Mouse (Mus musculus): ENCODE data around the gene Fgr. TPM values are rescaled to one million over a fixed set of nuclear protein-coding genes. Genes with fewer than 3 reads are reported as not detected.
A peak's percentile ranks its signal among the peaks of the same experiment; 100 is the strongest.

Fgr gene
- polyA plus RNA-seq, 1 experiment from 2014 or later: 0.23 TPM

- no peak for ATAC-seq
- H3K9ac ChIP-seq (ENCODE audit: low read length): peak overlapping the region; percentile 73
- peak overlapping the region; percentile 48; the same call in 1 of the 2 replicates for H3K27ac ChIP-seq (ENCODE audit: low read depth, low read length)
- H3K27me3 ChIP-seq (replicated peaks; ENCODE audit: control insufficient read depth, insufficient read depth, low read length): 0 out of 2 replicates have a peak, but pooled peaks cover 19% of the 10 kb centered on the region
- peak overlapping the region; percentile 100 for H3K4me2 ChIP-seq (ENCODE audit: low read length)
- WGBS: under 1% methylated on average over 57 of the region's 77 CpGs
- H3K9me3 ChIP-seq (replicated peaks; ENCODE audit: control insufficient read depth, low read length): no peaks in the 10 kb centered on the region
- H3K4me3 ChIP-seq (ENCODE audit: low read depth, low read length): peak overlapping the region; percentile 49
- peaks cover 53% of the 10 kb centered on the region for H3K4me1 ChIP-seq (ENCODE audit: control insufficient read depth, insufficient read depth, low read length)
- H3K36me3 ChIP-seq (ENCODE audit: control insufficient read depth, insufficient read depth, low read length): 0 out of 2 replicates have a peak, but pooled peaks cover 4% of the 10 kb centered on the region
- DNase-seq (ENCODE audit: low spot score): no peak
Measured at GRCm38 (mm10) chr4:133039116-133039819, 65.4 kb downstream of the Fgr start.

GRCm38 (mm10) chr4:133039832-133040231, 65.9 kb downstream of the Fgr start:
- Histone ChIP-seq H3K27me3 (replicated peaks; ENCODE audit: control insufficient read depth, insufficient read depth, low read length) (0 out of 2 replicates have a peak, but pooled peaks cover 19% of the 10 kb centered on the region), H3K4me3 (ENCODE audit: low read depth, low read length) (peak overlapping the region; percentile 49; the same call in 1 of the 2 replicates)
- ATAC-seq: no peak

GRCm38 (mm10) chr4:133040241-133040904, 66.5 kb downstream of the Fgr start:
- peak overlapping the region; percentile 100; the same call in 1 of the 2 replicates for H3K4me2 ChIP-seq (ENCODE audit: low read length)

More at GRCm38 (mm10) chr4:133039832-133040231, 65.9 kb downstream of the Fgr start:
- peaks cover 58% of the 10 kb centered on the region for H3K4me1 ChIP-seq (ENCODE audit: control insufficient read depth, insufficient read depth, low read length)
- 0 out of 2 replicates have a peak overlapping the region, but pooled peaks have one; percentile 5 for H3K9ac ChIP-seq (ENCODE audit: low read length)
- H3K4me2 ChIP-seq (ENCODE audit: low read length): peak overlapping the region; percentile 100
- H3K36me3 ChIP-seq (ENCODE audit: control insufficient read depth, insufficient read depth, low read length): 0 out of 2 replicates have a peak, but pooled peaks cover 4% of the 10 kb centered on the region
- no peak for DNase-seq (ENCODE audit: low spot score)
- H3K27ac ChIP-seq (ENCODE audit: low read depth, low read length): 0 out of 2 replicates have a peak overlapping the region, but pooled peaks have one; percentile 48
- H3K9me3 ChIP-seq (replicated peaks; ENCODE audit: control insufficient read depth, low read length): no peaks in the 10 kb centered on the region
- WGBS: 8% methylated on average over 18 of the region's 18 CpGs

DNA sequence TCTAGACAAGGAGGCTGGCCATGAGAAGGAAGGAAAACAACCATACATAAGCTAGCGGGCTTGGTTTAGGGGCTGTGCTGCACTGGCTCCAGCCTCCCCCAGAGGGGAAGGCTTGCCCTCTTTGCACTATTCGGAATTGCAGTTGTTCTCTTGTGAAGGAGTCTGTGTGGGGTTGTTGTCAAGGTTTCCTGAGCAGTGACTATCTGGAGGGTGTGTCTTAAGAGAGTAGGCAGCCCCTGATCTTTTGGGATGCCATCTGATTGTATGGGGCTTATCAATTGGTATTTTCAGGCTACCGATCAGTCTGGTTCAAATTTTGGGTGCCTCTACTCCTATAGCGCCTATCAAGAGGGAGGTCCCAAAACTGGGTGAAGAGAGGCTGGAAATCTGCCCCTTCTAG, 68.3 kb downstream of the Fgr start:
- Histone ChIP-seq H3K27me3 (replicated peaks; ENCODE audit: control insufficient read depth, insufficient read depth, low read length) (0 out of 2 replicates have a peak, but pooled peaks cover 16% of the 10 kb centered on the region), H3K9me3 (replicated peaks; ENCODE audit: control insufficient read depth, low read length) (no peaks in the 10 kb centered on the region), H3K4me1 (ENCODE audit: control insufficient read depth, insufficient read depth, low read length) (peaks cover 81% of the 10 kb centered on the region), H3K4me3 (ENCODE audit: low read depth, low read length) (no peak overlapping the region), H3K36me3 (ENCODE audit: control insufficient read depth, insufficient read depth, low read length) (no peaks in the 10 kb centered on the region), H3K27ac (ENCODE audit: low read depth, low read length) (peak overlapping the region; percentile 85), H3K4me2 (ENCODE audit: low read length) (peak overlapping the region; percentile 42), H3K9ac (ENCODE audit: low read length) (peak overlapping the region; percentile 25)
- WGBS: 51% methylated on average over 4 of the region's 4 CpGs
- ATAC-seq: no peak
- DNase-seq (ENCODE audit: low spot score): no peak

More at GRCm38 (mm10) chr4:133040241-133040904, 66.5 kb downstream of the Fgr start:
- H3K27me3 ChIP-seq (replicated peaks; ENCODE audit: control insufficient read depth, insufficient read depth, low read length): 0 out of 2 replicates have a peak, but pooled peaks cover 19% of the 10 kb centered on the region
- peaks cover 63% of the 10 kb centered on the region for H3K4me1 ChIP-seq (ENCODE audit: control insufficient read depth, insufficient read depth, low read length)
- no peaks in the 10 kb centered on the region for H3K9me3 ChIP-seq (replicated peaks; ENCODE audit: control insufficient read depth, low read length)
- WGBS: 38% methylated on average over 14 of the region's 14 CpGs
- no peak for ATAC-seq
- no peak overlapping the region for H3K27ac ChIP-seq (ENCODE audit: low read depth, low read length)
- H3K36me3 ChIP-seq (ENCODE audit: control insufficient read depth, insufficient read depth, low read length): 0 out of 2 replicates have a peak, but pooled peaks cover under 1% of the 10 kb centered on the region
- H3K4me3 ChIP-seq (ENCODE audit: low read depth, low read length): no peak overlapping the region
- 0 out of 2 replicates have a peak overlapping the region, but pooled peaks have one; percentile 5 for H3K9ac ChIP-seq (ENCODE audit: low read length)
- DNase-seq (ENCODE audit: low spot score): no peak

DNA sequence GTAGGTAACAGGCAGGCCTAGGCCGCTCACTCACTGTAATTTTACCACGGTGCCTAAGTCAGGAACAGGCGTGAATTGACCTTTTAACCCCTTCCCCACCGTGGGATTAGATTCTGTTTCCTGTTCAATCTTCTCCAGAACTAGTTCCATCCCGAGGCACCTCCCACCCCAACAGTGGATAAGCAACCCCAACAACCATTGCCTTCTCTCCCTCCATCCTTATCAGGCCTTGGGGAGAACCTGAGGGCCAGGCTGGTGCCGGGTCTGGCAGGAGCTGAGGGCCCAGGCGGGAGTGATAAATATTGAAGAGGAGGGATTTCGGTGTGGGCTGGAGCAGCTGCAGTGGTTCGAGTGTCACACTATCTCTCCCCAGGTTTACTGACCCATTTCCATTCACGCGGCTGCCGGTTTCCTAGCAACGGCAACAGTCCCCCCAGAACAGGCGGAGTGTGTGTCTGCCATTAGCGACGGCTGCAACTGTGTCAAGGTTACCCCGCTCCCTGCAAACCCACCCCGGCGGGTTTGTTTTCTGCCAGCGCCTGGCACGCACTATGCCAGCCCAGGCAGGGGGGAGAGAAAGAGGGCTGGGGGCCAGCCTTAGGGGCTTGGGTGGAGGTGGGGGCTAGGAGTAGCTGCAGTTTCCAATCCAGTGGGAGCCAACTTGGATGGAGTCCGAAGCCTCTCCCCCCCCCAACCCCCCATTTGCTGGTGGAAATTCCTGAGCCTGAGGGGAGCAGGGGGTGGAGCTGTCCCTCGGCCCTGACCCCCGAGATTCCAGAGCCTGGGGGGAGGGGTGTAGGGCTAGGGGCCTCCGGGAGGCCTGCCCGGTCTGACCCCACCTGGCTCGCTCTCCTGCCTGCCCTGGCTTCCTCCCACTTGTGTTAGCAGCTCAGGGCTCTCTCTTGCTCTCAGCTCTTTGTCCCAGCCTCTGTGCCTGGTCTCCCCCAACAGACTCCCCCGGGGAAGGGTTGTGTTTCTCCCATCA, 69.0 kb downstream of the Fgr start:
- Histone ChIP-seq H3K9ac (ENCODE audit: low read length) (peak overlapping the region; percentile 52), H3K27me3 (replicated peaks; ENCODE audit: control insufficient read depth, insufficient read depth, low read length) (0 out of 2 replicates have a peak, but pooled peaks cover 13% of the 10 kb centered on the region), H3K9me3 (replicated peaks; ENCODE audit: control insufficient read depth, low read length) (no peaks in the 10 kb centered on the region), H3K27ac (ENCODE audit: low read depth, low read length) (peak overlapping the region; percentile 85), H3K4me1 (ENCODE audit: control insufficient read depth, insufficient read depth, low read length) (peaks cover 85% of the 10 kb centered on the region), H3K4me3 (ENCODE audit: low read depth, low read length) (peak overlapping the region; percentile 3), H3K4me2 (ENCODE audit: low read length) (peak overlapping the region; percentile 42), H3K36me3 (ENCODE audit: control insufficient read depth, insufficient read depth, low read length) (no peaks in the 10 kb centered on the region)
- ATAC-seq: peak; percentile 79
- peak; percentile 92 for DNase-seq (ENCODE audit: low spot score)
- 5% methylated on average over 28 of the region's 28 CpGs for WGBS

DNA sequence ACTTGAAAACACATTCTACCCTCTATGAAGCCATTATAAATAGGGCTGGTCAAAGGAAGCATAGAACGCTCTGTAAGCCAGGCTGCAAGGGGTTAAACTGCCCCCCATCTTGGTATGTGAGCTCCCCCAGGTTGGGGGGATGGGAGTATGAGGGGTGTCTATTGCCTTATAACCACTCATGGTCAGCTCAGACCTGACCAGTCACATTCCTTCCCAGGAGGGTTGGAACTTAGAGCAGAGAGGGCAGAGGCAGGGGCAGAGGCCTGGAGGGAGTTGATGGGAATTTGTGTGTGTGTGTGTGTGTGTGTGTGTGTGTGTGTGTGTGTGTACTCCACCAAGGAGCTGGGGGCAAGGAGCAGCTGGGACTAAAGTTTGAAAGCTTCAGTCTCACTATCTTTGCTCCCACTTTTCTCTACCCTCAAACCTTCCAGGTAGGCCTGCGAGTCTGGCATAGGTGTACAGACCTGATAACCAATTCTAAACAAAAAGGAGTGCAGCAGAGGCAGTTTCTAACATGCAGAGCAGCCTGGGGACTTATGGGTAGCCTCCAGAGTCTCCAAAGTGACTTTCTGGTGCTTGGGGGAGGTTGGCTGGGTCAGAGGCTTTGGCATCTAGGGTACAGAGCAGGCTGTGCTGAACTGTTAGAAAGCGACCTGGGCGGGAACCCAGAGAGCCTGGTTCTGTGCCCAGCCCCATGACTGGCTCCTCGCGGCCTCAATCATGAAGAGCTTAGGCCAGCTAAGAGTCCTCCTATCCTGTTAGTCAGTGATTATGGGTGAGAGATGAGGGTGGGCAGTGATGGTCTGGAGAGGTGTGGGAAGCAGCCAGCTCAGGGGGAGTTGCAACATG, 70.1 kb downstream of the Fgr start:
- Histone ChIP-seq H3K27ac (ENCODE audit: low read depth, low read length) (peak overlapping the region; percentile 85; the same call in 1 of the 2 replicates), H3K27me3 (replicated peaks; ENCODE audit: control insufficient read depth, insufficient read depth, low read length) (0 out of 2 replicates have a peak, but pooled peaks cover 8% of the 10 kb centered on the region), H3K4me2 (ENCODE audit: low read length) (peak overlapping the region; percentile 42; the same call in 1 of the 2 replicates), H3K4me1 (ENCODE audit: control insufficient read depth, insufficient read depth, low read length) (peaks cover 87% of the 10 kb centered on the region), H3K4me3 (ENCODE audit: low read depth, low read length) (no peak overlapping the region), H3K36me3 (ENCODE audit: control insufficient read depth, insufficient read depth, low read length) (no peaks in the 10 kb centered on the region), H3K9ac (ENCODE audit: low read length) (no peak overlapping the region), H3K9me3 (replicated peaks; ENCODE audit: control insufficient read depth, low read length) (no peaks in the 10 kb centered on the region)
- DNase-seq (ENCODE audit: low spot score) (no peak), ATAC-seq (no peak)
- WGBS: 47% methylated on average over 6 of the region's 6 CpGs

DNA sequence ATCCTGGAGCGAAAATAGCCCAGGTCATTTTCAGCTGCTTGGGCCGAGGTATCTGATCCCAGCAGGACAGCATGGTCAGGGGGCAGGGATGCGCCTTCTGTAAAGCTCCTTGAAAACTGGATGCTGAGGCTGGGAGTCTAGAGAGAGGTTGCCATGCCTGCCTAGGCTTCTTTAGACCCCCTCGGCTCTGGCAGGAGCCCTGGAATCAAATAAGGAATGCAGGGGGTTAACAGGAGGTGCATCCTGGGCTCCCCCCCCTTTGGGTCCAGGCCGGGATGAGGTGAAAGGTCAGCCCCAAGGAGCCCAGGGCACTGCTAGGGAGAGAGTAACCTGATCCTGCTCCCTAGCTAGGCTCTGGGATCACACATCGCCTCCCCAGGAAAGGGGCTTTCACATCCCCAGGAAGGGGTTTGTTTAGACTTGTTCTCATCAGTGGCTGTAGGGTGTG, 70.8 kb downstream of the Fgr start:
- Histone ChIP-seq H3K27me3 (replicated peaks; ENCODE audit: control insufficient read depth, insufficient read depth, low read length) (0 out of 2 replicates have a peak, but pooled peaks cover 6% of the 10 kb centered on the region), H3K27ac (ENCODE audit: low read depth, low read length) (no peak overlapping the region; the same call in 1 of the 2 replicates), H3K36me3 (ENCODE audit: control insufficient read depth, insufficient read depth, low read length) (no peaks in the 10 kb centered on the region), H3K4me2 (ENCODE audit: low read length) (no peak overlapping the region), H3K4me3 (ENCODE audit: low read depth, low read length) (no peak overlapping the region), H3K9me3 (replicated peaks; ENCODE audit: control insufficient read depth, low read length) (no peaks in the 10 kb centered on the region), H3K9ac (ENCODE audit: low read length) (no peak overlapping the region; the same call in 1 of the 2 replicates), H3K4me1 (ENCODE audit: control insufficient read depth, insufficient read depth, low read length) (peaks cover 88% of the 10 kb centered on the region)
- ATAC-seq: no peak
- DNase-seq (ENCODE audit: low spot score): no peak
- 22% methylated on average over 6 of the region's 6 CpGs for WGBS
